Mouse (Mus musculus) C2C12 (cell line): ENCODE results near the gene Cenpe.
"Not testable (repeated sequence)": the region's sequence is repeated elsewhere in the genome, so short reads cannot be mapped to it uniquely, and the experiment has no call there.

ENCODE experiments used
- CEBPB ChIP-seq: IDR thresholded peaks from one replicate; pipeline ENCODE4 v1.6.1; 2011; ENCODE audit warnings: low read depth, mild to moderate bottlenecking, control low read depth, moderate library complexity
- CTCF ChIP-seq: IDR thresholded peaks from one replicate; pipeline ENCODE4 v1.5.1; 2011; ENCODE audit not compliant: control insufficient read depth, insufficient read depth, insufficient read length
- MYOD1 ChIP-seq: IDR thresholded peaks from one replicate; pipeline ENCODE4 v1.6.1; 2011; ENCODE audit warnings: low read depth; ENCODE audit not compliant: control insufficient read depth, insufficient read length
- USF1 ChIP-seq: IDR thresholded peaks from one replicate; pipeline ENCODE4 v1.6.1; 2011; ENCODE audit warnings: low read depth, mild to moderate bottlenecking, control low read depth, moderate library complexity

DNA sequence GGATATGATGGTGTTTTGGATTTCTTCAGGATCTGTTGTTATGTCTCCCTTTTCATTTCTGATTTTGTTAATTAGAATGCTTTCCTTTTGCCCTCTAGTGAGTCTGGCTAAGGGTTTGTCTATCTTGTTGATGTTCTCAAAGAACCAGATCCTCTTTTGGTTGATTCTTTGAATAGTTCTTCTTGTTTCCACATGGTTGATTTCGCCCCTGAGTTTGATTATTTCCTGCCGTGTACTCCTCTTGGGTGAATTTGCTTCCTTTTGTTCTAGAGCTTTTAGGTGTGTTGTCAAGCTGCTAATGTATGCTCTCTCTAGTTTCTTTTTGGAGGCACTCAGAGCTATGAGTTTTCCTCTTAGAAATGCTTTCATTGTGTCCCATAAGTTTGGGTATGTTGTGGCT is 14.3 kb upstream of the Cenpe start:
- TF ChIP-seq CTCF, USF1, MYOD1, CEBPB: not testable (repeated sequence)
